Mouse (Mus musculus) limb, embryonic 13.5 days (tissue): Measurements from ENCODE around the gene Samd13. TPM values are rescaled to one million over a fixed set of nuclear protein-coding genes. Genes with fewer than 3 reads are reported as not detected.

Experiments
- ATAC-seq: fragments of 200-750 bp; cut with Nextera tagmentation; 2 replicates; pipeline ENCODE4 v1.8.0; 2017; ENCODE audit warnings: low read depth, moderate number of reproducible peaks, moderate TSS enrichment; ENCODE audit not compliant: low FRiP score
- H3K27ac ChIP-seq: fragments of 300-500 bp; sonication (generic); 2 replicates; pipeline ENCODE4 v1.5.1; 2015; ENCODE audit warnings: inconsistent platforms, mild to moderate bottlenecking, moderate library complexity
- H3K27me3 ChIP-seq: fragments of 300-500 bp; sonication (generic); 2 replicates; pipeline ENCODE4 v1.6.1; 2015; ENCODE audit warnings: mild to moderate bottlenecking, inconsistent platforms
- H3K36me3 ChIP-seq: fragments of 300-500 bp; sonication (generic); 2 replicates; pipeline ENCODE4 v1.6.1; 2015; ENCODE audit warnings: inconsistent platforms, mild to moderate bottlenecking, moderate library complexity
- H3K4me1 ChIP-seq: fragments of 300-500 bp; sonication (generic); 2 replicates; pipeline ENCODE4 v1.6.1; 2015; ENCODE audit warnings: inconsistent platforms
- H3K4me2 ChIP-seq: fragments of 300-500 bp; sonication (generic); replicated peaks from 2 replicates; pipeline ENCODE4 v1.6.1; 2015; ENCODE audit warnings: inconsistent platforms, mild to moderate bottlenecking, moderate library complexity
- H3K4me3 ChIP-seq: fragments of 300-500 bp; sonication (generic); 2 replicates; pipeline ENCODE4 v1.5.1; 2015; ENCODE audit warnings: moderate library complexity, mild to moderate bottlenecking, inconsistent platforms
- H3K9ac ChIP-seq: fragments of 300-500 bp; sonication (generic); 2 replicates; pipeline ENCODE4 v1.6.1; 2015; ENCODE audit warnings: mild to moderate bottlenecking, inconsistent platforms
- H3K9me3 ChIP-seq: fragments of 300-500 bp; sonication (generic); 2 replicates; pipeline ENCODE4 v1.6.1; 2016; ENCODE audit warnings: inconsistent platforms
- WGBS: fragments of 180-500 bp; shearing (Covaris S2); methylation state at CpG from one replicate; pipeline ENCODE4 v1.1.7; 2015; 5-methylcytosine and 5-hydroxymethylcytosine counted together
- polyA plus RNA-seq: library from polyadenylated mRNA; unstranded; fragments of >200 nt; fragmentation: Nextera tagmentation; extraction: Ambion mirVana; gene quantifications from 2 replicates; pipeline ENCODE4 v1.2.1, GENCODE M21; 2015

Gene Samd13
- polyA plus RNA-seq = 1.4 and 1.9 TPM in 2 replicates

- 3% methylated on average over 50 of the region's 50 CpGs for WGBS
- Histone ChIP-seq H3K27ac (no peak within 1 kb of the TSS), H3K36me3 (no peaks in the 10 kb centered on the region)
Observed at GRCm38 (mm10) chr3:146684811-146685675, at the start of gene Samd13. Gene Samd13, minus strand, starts transcription at chr3:146685592.

GRCm38 (mm10) chr3:146731499-146731898 lies 46.1 kb upstream of the Samd13 start:
- H3K27me3 ChIP-seq = no peaks in the 10 kb centered on the region
- peaks cover 1% of the 10 kb centered on the region for H3K9me3 ChIP-seq
- no peak overlapping the region for H3K9ac ChIP-seq
- peaks cover 13% of the 10 kb centered on the region for H3K4me1 ChIP-seq
- WGBS = 96% methylated on average over 11 of the region's 11 CpGs
- H3K4me3 ChIP-seq = no peak overlapping the region
- H3K36me3 ChIP-seq = peaks cover 56% of the 10 kb centered on the region
- no peak for ATAC-seq
- H3K4me2 ChIP-seq = no peak overlapping the region
- no peak overlapping the region for H3K27ac ChIP-seq

More at GRCm38 (mm10) chr3:146684811-146685675, at the start of gene Samd13:
- peaks cover 28% of the 10 kb centered on the region for H3K4me1 ChIP-seq
- H3K4me3 ChIP-seq = peak within 1 kb of the TSS; percentile 57
- no peaks in the 10 kb centered on the region for H3K9me3 ChIP-seq
- H3K4me2 ChIP-seq = peak within 1 kb of the TSS; percentile 85
- peak; percentile 94 for ATAC-seq
- H3K9ac ChIP-seq = peak within 1 kb of the TSS; percentile 78
- H3K27me3 ChIP-seq = no peaks in the 10 kb centered on the region

DNA sequence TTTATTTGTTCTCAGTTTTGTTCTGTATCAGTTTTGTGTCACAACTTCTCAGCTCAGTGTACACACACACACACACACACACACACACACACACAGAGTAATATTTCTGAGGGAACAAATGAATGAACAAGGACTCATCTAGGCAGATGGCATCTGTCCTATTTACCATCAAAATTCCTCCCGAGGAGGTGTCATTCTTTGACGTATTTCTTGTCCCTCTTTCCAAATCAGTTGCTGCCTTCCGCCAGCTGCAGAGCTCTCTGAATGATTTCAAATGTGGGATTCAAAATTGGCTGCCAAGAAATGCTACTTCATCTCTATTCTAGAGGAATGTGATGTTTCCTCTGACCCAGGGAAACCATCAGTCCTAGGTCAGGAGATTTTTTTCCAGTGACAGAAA lies 37.6 kb upstream of the Samd13 start:
- no peaks in the 10 kb centered on the region for H3K27me3 ChIP-seq

GRCm38 (mm10) chr3:146719696-146720095 lies 34.3 kb upstream of the Samd13 start:
- Histone ChIP-seq H3K36me3 (no peaks in the 10 kb centered on the region), H3K9me3 (no peaks in the 10 kb centered on the region), H3K4me2 (no peak overlapping the region), H3K9ac (no peak overlapping the region), H3K4me1 (no peaks in the 10 kb centered on the region), H3K4me3 (no peak overlapping the region), H3K27me3 (no peaks in the 10 kb centered on the region), H3K27ac (no peak overlapping the region)
- ATAC-seq = no peak
- WGBS = 63% methylated on average over 4 of the region's 4 CpGs

More for the DNA sequence above, 37.6 kb upstream of the Samd13 start:
- Histone ChIP-seq H3K4me3 (no peak overlapping the region), H3K9ac (no peak overlapping the region), H3K9me3 (peaks cover 9% of the 10 kb centered on the region), H3K4me1 (no peaks in the 10 kb centered on the region), H3K36me3 (peaks cover 27% of the 10 kb centered on the region), H3K27ac (no peak overlapping the region), H3K4me2 (no peak overlapping the region)
- 65% methylated on average over 3 of the region's 3 CpGs for WGBS
- no peak for ATAC-seq

- Histone ChIP-seq H3K9me3 (no peaks in the 10 kb centered on the region), H3K27me3 (no peaks in the 10 kb centered on the region), H3K4me2 (no peak overlapping the region), H3K4me3 (no peak overlapping the region), H3K36me3 (no peaks in the 10 kb centered on the region), H3K9ac (no peak overlapping the region), H3K27ac (no peak overlapping the region), H3K4me1 (no peaks in the 10 kb centered on the region)
- ATAC-seq = no peak
- WGBS = 76% methylated on average over 5 of the region's 5 CpGs
Observed at GRCm38 (mm10) chr3:146718251-146718650, 32.9 kb upstream of the Samd13 start.

DNA sequence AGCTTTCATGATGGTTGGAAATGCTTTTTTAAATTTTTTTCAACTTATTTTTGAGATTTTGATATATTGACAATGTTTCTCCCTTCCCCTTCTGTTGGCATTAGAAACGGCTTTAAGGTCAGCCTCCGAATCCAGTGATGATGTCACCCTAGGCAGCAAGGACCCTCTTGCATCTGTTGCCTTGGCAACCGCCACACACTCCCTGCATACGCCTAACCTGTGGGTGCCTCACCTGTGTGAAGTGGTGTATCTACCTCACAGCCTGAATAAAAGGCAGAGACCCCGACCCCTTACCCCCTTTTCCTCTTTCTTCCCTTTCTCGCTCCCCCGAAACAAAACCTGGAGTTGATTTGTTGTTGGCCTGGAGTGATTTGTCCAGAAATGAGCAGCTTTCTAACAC lies 26.9 kb upstream of the Samd13 start:
- Histone ChIP-seq H3K27me3 (no peaks in the 10 kb centered on the region), H3K4me3 (no peak overlapping the region), H3K4me2 (no peak overlapping the region), H3K9ac (no peak overlapping the region), H3K36me3 (no peaks in the 10 kb centered on the region), H3K4me1 (peaks cover 4% of the 10 kb centered on the region; the same call in 1 of the 2 replicates), H3K27ac (no peak overlapping the region), H3K9me3 (no peaks in the 10 kb centered on the region)
- ATAC-seq = no peak
- WGBS = 74% methylated on average over 7 of the region's 7 CpGs

DNA sequence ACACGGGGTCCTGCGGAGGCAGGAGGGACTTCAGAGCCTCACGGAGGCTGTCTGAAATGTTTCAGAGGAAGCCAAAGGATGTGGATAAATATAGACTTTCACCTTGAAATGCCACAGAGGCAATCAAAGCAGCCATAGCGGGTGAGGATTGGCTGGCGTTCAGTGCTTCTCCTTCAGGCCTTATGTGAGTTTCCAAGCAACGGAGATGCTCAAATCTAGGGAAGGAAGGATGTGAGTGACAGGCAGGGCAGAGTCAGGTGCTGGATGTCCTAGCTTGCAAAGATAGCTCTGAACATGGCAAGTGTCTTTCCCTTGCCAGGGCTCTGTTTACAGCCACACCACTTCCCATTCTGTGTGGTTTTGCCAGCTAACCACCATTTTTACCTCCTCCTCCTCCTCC lies 26.2 kb upstream of the Samd13 start:
- WGBS = 71% methylated on average over 6 of the region's 6 CpGs
- H3K27ac ChIP-seq = no peak overlapping the region
- H3K9me3 ChIP-seq = no peaks in the 10 kb centered on the region
- no peak overlapping the region for H3K9ac ChIP-seq
- no peaks in the 10 kb centered on the region for H3K27me3 ChIP-seq
- H3K4me3 ChIP-seq = no peak overlapping the region
- no peak overlapping the region for H3K4me2 ChIP-seq
- ATAC-seq = no peak
- no peaks in the 10 kb centered on the region for H3K36me3 ChIP-seq
- H3K4me1 ChIP-seq = peaks cover 4% of the 10 kb centered on the region; the same call in 1 of the 2 replicates

DNA sequence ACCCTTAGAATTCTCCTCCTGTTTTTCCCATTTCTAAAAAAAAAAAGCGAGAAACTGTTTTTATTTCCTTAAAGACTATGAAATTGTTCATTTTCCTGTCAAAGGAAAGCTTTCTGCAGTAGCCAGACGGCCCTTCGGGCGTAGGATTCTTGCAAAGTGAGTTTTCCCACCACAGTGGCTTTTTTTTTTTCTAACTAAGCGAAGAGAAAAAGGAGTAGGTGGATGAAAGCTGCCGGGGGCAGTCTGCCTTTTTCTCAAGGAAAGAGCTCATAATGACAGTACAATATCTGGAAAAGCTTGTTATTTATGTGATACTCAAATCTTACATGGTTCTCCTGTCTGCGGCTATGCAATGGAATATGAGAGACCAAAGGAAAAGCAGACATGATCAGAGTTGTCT lies 25.7 kb upstream of the Samd13 start:
- WGBS = 65% methylated on average over 7 of the region's 7 CpGs
- Histone ChIP-seq H3K4me3 (no peak overlapping the region), H3K9ac (no peak overlapping the region), H3K27me3 (no peaks in the 10 kb centered on the region), H3K4me2 (no peak overlapping the region), H3K36me3 (no peaks in the 10 kb centered on the region), H3K4me1 (peaks cover 4% of the 10 kb centered on the region; the same call in 1 of the 2 replicates), H3K9me3 (no peaks in the 10 kb centered on the region), H3K27ac (no peak overlapping the region)
- no peak for ATAC-seq

DNA sequence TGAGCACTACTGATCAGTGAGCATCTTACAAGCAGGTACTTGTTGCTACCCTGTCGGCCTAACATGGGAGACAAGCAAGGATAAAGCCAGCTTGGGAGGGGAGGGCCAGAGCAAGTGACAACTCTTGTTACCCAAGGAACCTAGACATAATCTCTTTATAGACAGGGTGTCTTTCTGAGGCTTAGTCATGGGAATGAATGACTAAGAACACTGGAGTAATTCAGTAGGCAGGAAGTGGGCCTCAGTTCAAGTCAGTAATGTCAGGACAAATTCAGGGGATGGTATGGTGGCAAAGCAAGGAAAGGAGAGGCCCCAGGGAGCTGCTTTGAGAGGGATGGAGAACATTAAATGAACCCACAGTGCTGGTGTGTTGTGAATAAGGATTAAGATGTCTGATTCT lies 23.7 kb upstream of the Samd13 start:
- H3K36me3 ChIP-seq = no peaks in the 10 kb centered on the region
- H3K4me2 ChIP-seq = no peak overlapping the region
- WGBS = 83% methylated on average over 1 of the region's 1 CpGs
- H3K27me3 ChIP-seq = no peaks in the 10 kb centered on the region
- no peak overlapping the region for H3K27ac ChIP-seq
- no peak overlapping the region for H3K4me3 ChIP-seq
- H3K4me1 ChIP-seq = peaks cover 10% of the 10 kb centered on the region
- no peak for ATAC-seq
- no peak overlapping the region for H3K9ac ChIP-seq
- H3K9me3 ChIP-seq = 0 out of 2 replicates have a peak, but pooled peaks cover 3% of the 10 kb centered on the region

- Histone ChIP-seq H3K27ac (no peak overlapping the region), H3K4me3 (no peak overlapping the region), H3K4me2 (no peak overlapping the region), H3K27me3 (no peaks in the 10 kb centered on the region), H3K9ac (no peak overlapping the region), H3K36me3 (no peaks in the 10 kb centered on the region), H3K4me1 (peaks cover 10% of the 10 kb centered on the region), H3K9me3 (0 out of 2 replicates have a peak, but pooled peaks cover 4% of the 10 kb centered on the region)
- ATAC-seq = no peak
- 68% methylated on average over 3 of the region's 3 CpGs for WGBS
Observed at GRCm38 (mm10) chr3:146708381-146708780, 23.0 kb upstream of the Samd13 start.

- H3K9me3 ChIP-seq = 0 out of 2 replicates have a peak, but pooled peaks cover 4% of the 10 kb centered on the region
- no peak overlapping the region for H3K9ac ChIP-seq
- peaks cover 6% of the 10 kb centered on the region; the same call in 1 of the 2 replicates for H3K4me1 ChIP-seq
- no peaks in the 10 kb centered on the region for H3K36me3 ChIP-seq
- WGBS = 93% methylated on average over 4 of the region's 4 CpGs
- no peak for ATAC-seq
- no peak overlapping the region for H3K27ac ChIP-seq
- no peak overlapping the region for H3K4me2 ChIP-seq
- H3K4me3 ChIP-seq = no peak overlapping the region
- no peaks in the 10 kb centered on the region for H3K27me3 ChIP-seq
Observed at GRCm38 (mm10) chr3:146704099-146704498, 18.7 kb upstream of the Samd13 start.

DNA sequence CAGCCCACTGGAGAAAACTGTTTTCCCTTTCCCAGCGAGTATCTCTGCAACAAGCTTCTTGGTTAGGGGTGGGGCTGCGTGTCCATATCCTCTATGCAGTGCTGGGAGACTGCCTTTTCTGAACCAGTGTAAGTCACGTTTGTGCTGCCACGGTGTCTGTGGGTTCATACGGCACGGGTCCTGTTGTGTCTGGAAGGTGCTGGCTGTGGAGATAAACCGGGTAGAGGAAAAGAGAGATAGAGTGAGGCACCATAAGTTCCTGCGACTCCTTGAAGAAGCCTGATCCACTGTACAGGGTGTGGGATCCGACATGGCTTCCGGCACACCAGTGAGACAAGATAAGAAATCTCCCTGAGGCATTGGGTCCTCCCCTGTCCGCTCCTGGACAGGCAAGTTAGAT lies 14.7 kb upstream of the Samd13 start:
- 85% methylated on average over 11 of the region's 11 CpGs for WGBS
- ATAC-seq = no peak
- Histone ChIP-seq H3K9ac (no peak overlapping the region), H3K27ac (no peak overlapping the region), H3K4me3 (no peak overlapping the region), H3K4me2 (no peak overlapping the region), H3K27me3 (no peaks in the 10 kb centered on the region), H3K36me3 (no peaks in the 10 kb centered on the region), H3K4me1 (peaks cover 4% of the 10 kb centered on the region; the same call in 1 of the 2 replicates), H3K9me3 (0 out of 2 replicates have a peak, but pooled peaks cover 4% of the 10 kb centered on the region)
